Mouse (Mus musculus): ENCODE data around the gene Snrk. TPM values are rescaled to one million over a fixed set of nuclear protein-coding genes. Genes with fewer than 3 reads are reported as not detected.

Snrk gene
- polyA plus RNA-seq, 1 experiment from 2014 or later, result 73.4 TPM

GRCm38 (mm10) chr9:122146124-122146870 is 29.2 kb downstream of the Snrk start:
- no peak overlapping the region for H3K27ac ChIP-seq (ENCODE audit: low read length)
- H3K4me3 ChIP-seq (replicated peaks; ENCODE audit: low read length), result no peak overlapping the region
- H3K4me2 ChIP-seq (ENCODE audit: low read length), result no peak overlapping the region
- no peak overlapping the region for H3K9ac ChIP-seq (replicated peaks; ENCODE audit: low read depth, low read length)
- 85% methylated on average over 4 of the region's 4 CpGs for WGBS
- H3K9me3 ChIP-seq (ENCODE audit: control insufficient read depth, low read length), result no peaks in the 10 kb centered on the region
- no peak for ATAC-seq
- H3K27me3 ChIP-seq (replicated peaks; ENCODE audit: control insufficient read depth, insufficient read depth, low read length), result no peaks in the 10 kb centered on the region
- peaks cover 7% of the 10 kb centered on the region; the same call in 1 of the 2 replicates for H3K36me3 ChIP-seq (ENCODE audit: control insufficient read depth, insufficient read depth)
- peaks cover 2% of the 10 kb centered on the region; the same call in 1 of the 2 replicates for H3K4me1 ChIP-seq (replicated peaks; ENCODE audit: control insufficient read depth, insufficient read depth, low read length)

GRCm38 (mm10) chr9:122148356-122148755 is 31.3 kb downstream of the Snrk start:
- peaks cover 7% of the 10 kb centered on the region; the same call in 1 of the 2 replicates for H3K36me3 ChIP-seq (ENCODE audit: control insufficient read depth, insufficient read depth)
- H3K4me3 ChIP-seq (replicated peaks; ENCODE audit: low read length), result no peak overlapping the region
- H3K27ac ChIP-seq (ENCODE audit: low read length), result no peak overlapping the region
- no peak for ATAC-seq
- H3K4me2 ChIP-seq (ENCODE audit: low read length), result no peak overlapping the region
- 85% methylated on average over 3 of the region's 3 CpGs for WGBS
- H3K27me3 ChIP-seq (replicated peaks; ENCODE audit: control insufficient read depth, insufficient read depth, low read length), result no peaks in the 10 kb centered on the region
- no peaks in the 10 kb centered on the region for H3K9me3 ChIP-seq (ENCODE audit: control insufficient read depth, low read length)
- peaks cover 2% of the 10 kb centered on the region; the same call in 1 of the 2 replicates for H3K4me1 ChIP-seq (replicated peaks; ENCODE audit: control insufficient read depth, insufficient read depth, low read length)
- no peak overlapping the region for H3K9ac ChIP-seq (replicated peaks; ENCODE audit: low read depth, low read length)

GRCm38 (mm10) chr9:122149997-122150826 is 33.1 kb downstream of the Snrk start:
- 90% methylated on average over 9 of the region's 9 CpGs for WGBS
- ATAC-seq, result no peak
- H3K4me1 ChIP-seq (replicated peaks; ENCODE audit: control insufficient read depth, insufficient read depth, low read length), result peaks cover 2% of the 10 kb centered on the region; the same call in 1 of the 2 replicates

GRCm38 (mm10) chr9:122152063-122152462 is 35.0 kb downstream of the Snrk start:
- Histone ChIP-seq H3K9me3 (ENCODE audit: control insufficient read depth, low read length) (no peaks in the 10 kb centered on the region), H3K4me2 (ENCODE audit: low read length) (no peak overlapping the region), H3K27me3 (replicated peaks; ENCODE audit: control insufficient read depth, insufficient read depth, low read length) (no peaks in the 10 kb centered on the region), H3K9ac (replicated peaks; ENCODE audit: low read depth, low read length) (no peak overlapping the region), H3K36me3 (ENCODE audit: control insufficient read depth, insufficient read depth) (no peaks in the 10 kb centered on the region), H3K4me3 (replicated peaks; ENCODE audit: low read length) (no peak overlapping the region), H3K4me1 (replicated peaks; ENCODE audit: control insufficient read depth, insufficient read depth, low read length) (no peaks in the 10 kb centered on the region), H3K27ac (ENCODE audit: low read length) (no peak overlapping the region)
- 93% methylated on average over 4 of the region's 4 CpGs for WGBS
- no peak for ATAC-seq

More at GRCm38 (mm10) chr9:122149997-122150826, 33.1 kb downstream of the Snrk start:
- no peaks in the 10 kb centered on the region for H3K9me3 ChIP-seq (ENCODE audit: control insufficient read depth, low read length)
- no peaks in the 10 kb centered on the region for H3K36me3 ChIP-seq (ENCODE audit: control insufficient read depth, insufficient read depth)
- no peak overlapping the region for H3K9ac ChIP-seq (replicated peaks; ENCODE audit: low read depth, low read length)
- H3K27me3 ChIP-seq (replicated peaks; ENCODE audit: control insufficient read depth, insufficient read depth, low read length), result no peaks in the 10 kb centered on the region
- no peak overlapping the region for H3K4me3 ChIP-seq (replicated peaks; ENCODE audit: low read length)
- H3K27ac ChIP-seq (ENCODE audit: low read length), result no peak overlapping the region
- no peak overlapping the region for H3K4me2 ChIP-seq (ENCODE audit: low read length)

- H3K4me3 ChIP-seq (replicated peaks; ENCODE audit: low read length), result no peak overlapping the region
- 94% methylated on average over 1 of the region's 1 CpGs for WGBS
- no peaks in the 10 kb centered on the region for H3K9me3 ChIP-seq (ENCODE audit: control insufficient read depth, low read length)
- no peaks in the 10 kb centered on the region for H3K27me3 ChIP-seq (replicated peaks; ENCODE audit: control insufficient read depth, insufficient read depth, low read length)
- no peak overlapping the region for H3K9ac ChIP-seq (replicated peaks; ENCODE audit: low read depth, low read length)
- no peaks in the 10 kb centered on the region for H3K4me1 ChIP-seq (replicated peaks; ENCODE audit: control insufficient read depth, insufficient read depth, low read length)
- no peak overlapping the region for H3K27ac ChIP-seq (ENCODE audit: low read length)
- no peak overlapping the region for H3K4me2 ChIP-seq (ENCODE audit: low read length)
- ATAC-seq, result no peak
- no peaks in the 10 kb centered on the region; the same call in 1 of the 2 replicates for H3K36me3 ChIP-seq (ENCODE audit: control insufficient read depth, insufficient read depth)
Observed at GRCm38 (mm10) chr9:122152501-122152900, 35.4 kb downstream of the Snrk start.

DNA sequence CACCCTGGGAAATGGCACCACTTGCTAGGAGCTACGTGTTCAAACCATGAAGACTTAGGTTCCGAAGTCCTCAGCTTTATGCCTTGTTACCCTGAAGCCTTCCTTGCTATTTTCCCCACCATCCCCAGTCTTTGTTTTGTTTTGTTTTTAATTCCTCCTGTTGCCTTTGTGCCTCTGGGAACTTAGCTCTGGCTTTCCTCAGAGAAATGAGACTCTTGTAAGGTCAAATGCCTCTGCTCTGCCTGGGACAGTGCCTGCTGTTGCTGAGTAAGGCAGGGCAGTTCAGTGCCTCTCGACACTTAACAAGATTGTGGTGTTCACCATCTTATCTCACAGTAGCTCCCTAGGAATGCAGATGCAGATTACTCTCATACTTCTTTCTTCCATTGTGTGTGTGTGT is 36.4 kb downstream of the Snrk start:
- Histone ChIP-seq H3K27me3 (replicated peaks; ENCODE audit: control insufficient read depth, insufficient read depth, low read length) (no peaks in the 10 kb centered on the region), H3K36me3 (ENCODE audit: control insufficient read depth, insufficient read depth) (peaks cover 2% of the 10 kb centered on the region; the same call in 1 of the 2 replicates), H3K4me1 (replicated peaks; ENCODE audit: control insufficient read depth, insufficient read depth, low read length) (no peaks in the 10 kb centered on the region), H3K9me3 (ENCODE audit: control insufficient read depth, low read length) (no peaks in the 10 kb centered on the region), H3K4me3 (replicated peaks; ENCODE audit: low read length) (no peak overlapping the region), H3K9ac (replicated peaks; ENCODE audit: low read depth, low read length) (no peak overlapping the region), H3K4me2 (ENCODE audit: low read length) (no peak overlapping the region), H3K27ac (ENCODE audit: low read length) (no peak overlapping the region)
- 84% methylated on average over 3 of the region's 3 CpGs for WGBS
- no peak for ATAC-seq

DNA sequence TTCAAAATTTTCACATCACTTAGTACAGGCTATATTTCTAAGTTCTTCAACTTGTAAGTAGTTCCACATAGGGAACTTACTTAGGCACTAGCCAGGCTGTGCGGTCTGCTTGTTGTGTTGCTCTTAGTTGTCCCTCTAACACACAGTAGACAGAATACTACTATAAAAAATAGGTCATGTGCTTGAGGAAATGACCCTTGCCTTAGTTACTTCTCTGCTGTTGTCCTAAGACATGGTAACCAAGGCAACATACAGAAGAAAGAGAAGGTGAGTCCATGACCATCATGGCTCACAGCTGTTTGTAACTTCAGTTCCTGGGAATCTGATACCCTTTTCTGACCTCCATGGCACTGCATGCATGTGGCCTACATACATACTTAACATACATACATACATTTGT is 38.1 kb downstream of the Snrk start:
- Histone ChIP-seq H3K27ac (ENCODE audit: low read length) (no peak overlapping the region), H3K4me2 (ENCODE audit: low read length) (no peak overlapping the region), H3K9me3 (ENCODE audit: control insufficient read depth, low read length) (no peaks in the 10 kb centered on the region), H3K27me3 (replicated peaks; ENCODE audit: control insufficient read depth, insufficient read depth, low read length) (no peaks in the 10 kb centered on the region), H3K36me3 (ENCODE audit: control insufficient read depth, insufficient read depth) (peaks cover 2% of the 10 kb centered on the region; the same call in 1 of the 2 replicates), H3K9ac (replicated peaks; ENCODE audit: low read depth, low read length) (no peak overlapping the region), H3K4me3 (replicated peaks; ENCODE audit: low read length) (no peak overlapping the region), H3K4me1 (replicated peaks; ENCODE audit: control insufficient read depth, insufficient read depth, low read length) (no peaks in the 10 kb centered on the region)
- whole genome bisulfite sequencing, result 92% methylated on average over 1 of the region's 1 CpGs
- ATAC-seq, result no peak

- H3K27me3 ChIP-seq (replicated peaks; ENCODE audit: control insufficient read depth, insufficient read depth, low read length), result no peaks in the 10 kb centered on the region
- H3K4me1 ChIP-seq (replicated peaks; ENCODE audit: control insufficient read depth, insufficient read depth, low read length), result no peaks in the 10 kb centered on the region
- H3K9me3 ChIP-seq (ENCODE audit: control insufficient read depth, low read length), result no peaks in the 10 kb centered on the region
- WGBS, result 87% methylated on average over 5 of the region's 5 CpGs
- H3K4me3 ChIP-seq (replicated peaks; ENCODE audit: low read length), result no peak overlapping the region
- no peak for ATAC-seq
- H3K9ac ChIP-seq (replicated peaks; ENCODE audit: low read depth, low read length), result no peak overlapping the region
- H3K36me3 ChIP-seq (ENCODE audit: control insufficient read depth, insufficient read depth), result peaks cover 7% of the 10 kb centered on the region
- no peak overlapping the region for H3K4me2 ChIP-seq (ENCODE audit: low read length)
- no peak overlapping the region for H3K27ac ChIP-seq (ENCODE audit: low read length)
Observed at GRCm38 (mm10) chr9:122156389-122157078, 39.5 kb downstream of the Snrk start.

DNA sequence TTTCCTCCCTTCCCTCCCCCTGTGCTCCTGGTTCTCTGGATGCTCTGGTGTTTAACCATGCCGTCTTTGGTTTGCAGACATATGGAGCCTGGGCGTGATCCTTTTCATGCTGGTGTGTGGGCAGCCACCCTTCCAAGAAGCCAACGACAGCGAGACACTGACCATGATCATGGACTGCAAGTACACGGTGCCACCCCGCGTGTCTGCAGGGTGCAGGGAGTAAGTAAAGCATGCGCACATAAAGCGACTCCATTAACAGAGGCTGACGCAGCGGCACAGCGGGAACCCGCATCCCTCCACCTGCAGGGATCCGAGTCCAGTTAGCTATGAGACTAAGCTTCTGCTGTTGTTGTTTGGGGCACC is 40.0 kb downstream of the Snrk start:
- no peaks in the 10 kb centered on the region for H3K27me3 ChIP-seq (replicated peaks; ENCODE audit: control insufficient read depth, insufficient read depth, low read length)
- H3K9me3 ChIP-seq (ENCODE audit: control insufficient read depth, low read length), result no peaks in the 10 kb centered on the region
- no peak overlapping the region for H3K27ac ChIP-seq (ENCODE audit: low read length)
- no peak for ATAC-seq
- 94% methylated on average over 14 of the region's 14 CpGs for WGBS
- H3K36me3 ChIP-seq (ENCODE audit: control insufficient read depth, insufficient read depth), result peaks cover 7% of the 10 kb centered on the region
- H3K4me2 ChIP-seq (ENCODE audit: low read length), result no peak overlapping the region
- H3K4me3 ChIP-seq (replicated peaks; ENCODE audit: low read length), result no peak overlapping the region
- no peaks in the 10 kb centered on the region for H3K4me1 ChIP-seq (replicated peaks; ENCODE audit: control insufficient read depth, insufficient read depth, low read length)
- H3K9ac ChIP-seq (replicated peaks; ENCODE audit: low read depth, low read length), result no peak overlapping the region

Measured in forebrain, embryonic 16.5 days (tissue).